Mouse (Mus musculus): ENCODE data around the gene Polr2b. TPM values are rescaled to one million over a fixed set of nuclear protein-coding genes. Genes with fewer than 3 reads are reported as not detected.

The Polr2b gene
- total RNA-seq, 2 experiments from 2014 or later, result 48.3 to 51.5 TPM

- H3K4me3 ChIP-seq, result no peak overlapping the region
- no peak overlapping the region for H3K27ac ChIP-seq
- no peak for DNase-seq (ENCODE audit: low spot score in 2 of 2)
- TF ChIP-seq CTCF (conservative IDR thresholded peaks at IDR 0.05), result no peak
Observed at GRCm38 (mm10) chr5:77374945-77375344, 65.0 kb downstream of the Polr2b start.

- Histone ChIP-seq H3K4me3 (no peak overlapping the region), H3K27ac (no peak overlapping the region)
- TF ChIP-seq CTCF (conservative IDR thresholded peaks at IDR 0.05), result no peak
- no peak for DNase-seq (ENCODE audit: low spot score in 2 of 2)
Observed at GRCm38 (mm10) chr5:77375546-77375945, 65.6 kb downstream of the Polr2b start.

- Histone ChIP-seq H3K27ac (no peak overlapping the region), H3K4me3 (no peak overlapping the region)
- DNase-seq (ENCODE audit: low spot score in 2 of 2), result no peak
- TF ChIP-seq CTCF (conservative IDR thresholded peaks at IDR 0.05), result no peak
Observed at GRCm38 (mm10) chr5:77378027-77378426, 68.1 kb downstream of the Polr2b start.

- TF ChIP-seq CTCF (conservative IDR thresholded peaks at IDR 0.05), result no peak
- no peak for DNase-seq (ENCODE audit: low spot score in 2 of 2)
- Histone ChIP-seq H3K4me3 (no peak overlapping the region), H3K27ac (no peak overlapping the region)
Observed at GRCm38 (mm10) chr5:77379434-77380135, 69.6 kb downstream of the Polr2b start.

- DNase-seq (ENCODE audit: low spot score in 2 of 2), result no peak
- H3K27ac ChIP-seq, result no peak overlapping the region
- TF ChIP-seq CTCF (conservative IDR thresholded peaks at IDR 0.05), result no peak
- no peak overlapping the region for H3K4me3 ChIP-seq
Observed at GRCm38 (mm10) chr5:77380321-77380901, 70.5 kb downstream of the Polr2b start.

GRCm38 (mm10) chr5:77381283-77381682 is 71.3 kb downstream of the Polr2b start:
- TF ChIP-seq CTCF (conservative IDR thresholded peaks at IDR 0.05), result no peak
- DNase-seq (ENCODE audit: low spot score in 2 of 2), result no peak
- H3K4me3 ChIP-seq, result no peak overlapping the region
- no peak overlapping the region for H3K27ac ChIP-seq

GRCm38 (mm10) chr5:77381686-77382085 is 71.7 kb downstream of the Polr2b start:
- no peak for DNase-seq (ENCODE audit: low spot score in 2 of 2)
- no peak for TF ChIP-seq CTCF (conservative IDR thresholded peaks at IDR 0.05)
- no peak overlapping the region for H3K27ac ChIP-seq
- H3K4me3 ChIP-seq, result no peak overlapping the region

- no peak for TF ChIP-seq CTCF (conservative IDR thresholded peaks at IDR 0.05)
- Histone ChIP-seq H3K4me3 (no peak overlapping the region), H3K27ac (no peak overlapping the region)
- no peak for DNase-seq (ENCODE audit: low spot score in 2 of 2)
Observed at GRCm38 (mm10) chr5:77383799-77384554, 74.0 kb downstream of the Polr2b start.

GRCm38 (mm10) chr5:77384724-77385123 is 74.8 kb downstream of the Polr2b start:
- no peak overlapping the region for H3K27ac ChIP-seq
- no peak overlapping the region for H3K4me3 ChIP-seq
- no peak for TF ChIP-seq CTCF (conservative IDR thresholded peaks at IDR 0.05)
- no peak for DNase-seq (ENCODE audit: low spot score in 2 of 2)

GRCm38 (mm10) chr5:77385221-77385620 is 75.3 kb downstream of the Polr2b start:
- H3K4me3 ChIP-seq, result no peak overlapping the region
- no peak for TF ChIP-seq CTCF (conservative IDR thresholded peaks at IDR 0.05)
- no peak overlapping the region for H3K27ac ChIP-seq
- no peak for DNase-seq (ENCODE audit: low spot score in 2 of 2)

- no peak for TF ChIP-seq CTCF (conservative IDR thresholded peaks at IDR 0.05)
- no peak overlapping the region for H3K27ac ChIP-seq
- DNase-seq (ENCODE audit: low spot score in 2 of 2), result no peak
- H3K4me3 ChIP-seq, result no peak overlapping the region
Observed at GRCm38 (mm10) chr5:77385900-77386595, 76.1 kb downstream of the Polr2b start.

- peak; percentile 14; the same call in 1 of the 2 replicates for TF ChIP-seq CTCF (conservative IDR thresholded peaks at IDR 0.05)
- no peak for DNase-seq (ENCODE audit: low spot score in 2 of 2)
Observed at GRCm38 (mm10) chr5:77386596-77387413, 76.9 kb downstream of the Polr2b start.

More at GRCm38 (mm10) chr5:77386596-77387413, 76.9 kb downstream of the Polr2b start:
- Histone ChIP-seq H3K4me3 (no peak overlapping the region), H3K27ac (no peak overlapping the region)
